Mouse (Mus musculus) stomach, postnatal 0 days (tissue): Measurements from ENCODE around the gene Zfp644. TPM values are rescaled to one million over a fixed set of nuclear protein-coding genes. Genes with fewer than 3 reads are reported as not detected.

Experiments used
- ATAC-seq: fragments of 200-750 bp; cut with Nextera tagmentation; 2 replicates; pipeline ENCODE4 v1.8.0; 2017; ENCODE audit not compliant: low FRiP score, low TSS enrichment
- DNase-seq: peaks from one replicate; pipeline ENCODE4 v3.0.0-alpha.2; 2016; ENCODE audit warnings: low spot score
- H3K27ac ChIP-seq: fragments of 300-500 bp; sonication (generic); replicated peaks from 2 replicates; pipeline ENCODE4 v1.5.1; 2014; ENCODE audit warnings: mild to moderate bottlenecking, control low read depth
- H3K27me3 ChIP-seq: fragments of 300-500 bp; sonication (generic); 2 replicates; pipeline ENCODE4 v1.6.1; 2014; ENCODE audit warnings: low read length; ENCODE audit not compliant: control insufficient read depth, insufficient read depth
- H3K36me3 ChIP-seq: fragments of 300-500 bp; sonication (generic); 2 replicates; pipeline ENCODE4 v1.6.1; 2014; ENCODE audit warnings: low read length, mixed read lengths; ENCODE audit not compliant: control insufficient read depth, insufficient read depth
- H3K4me1 ChIP-seq: fragments of 300-500 bp; sonication (generic); replicated peaks from 2 replicates; pipeline ENCODE4 v1.6.1; 2014; ENCODE audit warnings: antibody characterized with exemption; ENCODE audit not compliant: control insufficient read depth, insufficient read depth
- H3K4me2 ChIP-seq: fragments of 300-500 bp; sonication (generic); replicated peaks from 2 replicates; pipeline ENCODE4 v1.6.1; 2014; ENCODE audit warnings: low read depth, mild to moderate bottlenecking, control low read depth, moderate library complexity
- H3K4me3 ChIP-seq: fragments of 300-500 bp; sonication (generic); 2 replicates; pipeline ENCODE4 v1.5.1; 2014; ENCODE audit warnings: low read depth, low read length, control low read depth
- H3K9ac ChIP-seq: fragments of 300-500 bp; sonication (generic); 2 replicates; pipeline ENCODE4 v1.6.1; 2014; ENCODE audit warnings: mild to moderate bottlenecking, low read length, control low read depth, mixed read lengths
- H3K9me3 ChIP-seq: fragments of 300-500 bp; sonication (generic); 2 replicates; pipeline ENCODE4 v1.6.1; 2016; ENCODE audit warnings: low read length; ENCODE audit not compliant: control insufficient read depth
- CTCF ChIP-seq: IDR thresholded peaks from 2 replicates; pipeline ENCODE4 v1.5.1; 2016; ENCODE audit warnings: antibody characterized with exemption, low read depth, mild to moderate bottlenecking, moderate library complexity
- EP300 ChIP-seq: optimal IDR thresholded peaks from 2 replicates; pipeline ENCODE3; 2016; ENCODE audit warnings: antibody characterized with exemption
- WGBS: fragments of 180-500 bp; shearing (Covaris S2); extraction: QIAGEN DNeasy Blood & Tissue Kit; methylation state at CpG from one replicate; pipeline ENCODE4 v1.1.7; 2014; 5-methylcytosine and 5-hydroxymethylcytosine counted together
- polyA plus RNA-seq: library from polyadenylated mRNA; unstranded; fragments of >200 nt; fragmentation: Nextera tagmentation; extraction: Ambion mirVana; gene quantifications from 2 replicates; pipeline ENCODE4 v1.2.1, GENCODE M21; 2015

Zfp644 gene
- polyA plus RNA-seq, 1 experiment from 2014 or later, result 37.6 TPM

- Histone ChIP-seq H3K9me3 (no peaks in the 10 kb centered on the region), H3K36me3 (no peaks in the 10 kb centered on the region), H3K27me3 (no peaks in the 10 kb centered on the region), H3K27ac (no peak overlapping the region), H3K4me2 (no peak overlapping the region), H3K4me1 (peaks cover 2% of the 10 kb centered on the region), H3K9ac (no peak overlapping the region), H3K4me3 (no peak overlapping the region)
- DNase-seq (no peak), ATAC-seq (no peak)
- TF ChIP-seq CTCF (no peak), EP300 (no peak)
- 52% methylated on average over 12 of the region's 12 CpGs for WGBS
Measured at GRCm38 (mm10) chr5:106710611-106711010, 13.5 kb upstream of the Zfp644 start.

- WGBS, result 47% methylated on average over 2 of the region's 2 CpGs
- H3K9ac ChIP-seq, result no peak overlapping the region
- 0 out of 2 replicates have a peak overlapping the region, but pooled peaks have one; percentile 20 for H3K4me2 ChIP-seq
- no peaks in the 10 kb centered on the region for H3K27me3 ChIP-seq
- TF ChIP-seq CTCF (no peak), EP300 (no peak)
- H3K36me3 ChIP-seq, result no peaks in the 10 kb centered on the region
- peaks cover 2% of the 10 kb centered on the region for H3K4me1 ChIP-seq
- no peak overlapping the region for H3K4me3 ChIP-seq
- H3K27ac ChIP-seq, result no peak overlapping the region
- no peak for DNase-seq
- ATAC-seq, result no peak
- H3K9me3 ChIP-seq, result no peaks in the 10 kb centered on the region
Measured at GRCm38 (mm10) chr5:106710085-106710409, 13.0 kb upstream of the Zfp644 start.

GRCm38 (mm10) chr5:106709388-106710084 is 12.4 kb upstream of the Zfp644 start:
- 0 out of 2 replicates have a peak overlapping the region, but pooled peaks have one; percentile 20 for H3K4me2 ChIP-seq

GRCm38 (mm10) chr5:106706363-106706762 is 9.3 kb upstream of the Zfp644 start:
- WGBS, result 78% methylated on average over 3 of the region's 3 CpGs
- DNase-seq, result no peak
- H3K27ac ChIP-seq, result no peak overlapping the region
- no peak overlapping the region for H3K9ac ChIP-seq
- ATAC-seq, result no peak
- TF ChIP-seq CTCF (no peak), EP300 (no peak)
- H3K27me3 ChIP-seq, result no peaks in the 10 kb centered on the region
- no peaks in the 10 kb centered on the region for H3K36me3 ChIP-seq
- H3K9me3 ChIP-seq, result peaks cover 2% of the 10 kb centered on the region; the same call in 1 of the 2 replicates
- no peak overlapping the region for H3K4me2 ChIP-seq
- H3K4me3 ChIP-seq, result no peak overlapping the region
- no peaks in the 10 kb centered on the region; the same call in none of the 2 replicates for H3K4me1 ChIP-seq

More at GRCm38 (mm10) chr5:106709388-106710084, 12.4 kb upstream of the Zfp644 start:
- no peak for TF ChIP-seq EP300
- no peak for TF ChIP-seq CTCF
- WGBS, result 48% methylated on average over 11 of the region's 11 CpGs
- peak; percentile 73 for ATAC-seq
- Histone ChIP-seq H3K9me3 (no peaks in the 10 kb centered on the region), H3K4me1 (peaks cover 2% of the 10 kb centered on the region), H3K27me3 (no peaks in the 10 kb centered on the region), H3K27ac (no peak overlapping the region), H3K9ac (no peak overlapping the region), H3K4me3 (no peak overlapping the region), H3K36me3 (no peaks in the 10 kb centered on the region)
- peak; percentile 50 for DNase-seq

GRCm38 (mm10) chr5:106705162-106705561 is 8.1 kb upstream of the Zfp644 start:
- Histone ChIP-seq H3K4me1 (no peaks in the 10 kb centered on the region), H3K9ac (no peak overlapping the region), H3K27me3 (no peaks in the 10 kb centered on the region), H3K4me2 (no peak overlapping the region), H3K4me3 (no peak overlapping the region), H3K9me3 (peaks cover 2% of the 10 kb centered on the region; the same call in 1 of the 2 replicates), H3K27ac (no peak overlapping the region), H3K36me3 (no peaks in the 10 kb centered on the region)
- no peak for DNase-seq
- 46% methylated on average over 5 of the region's 5 CpGs for WGBS
- TF ChIP-seq CTCF (no peak), EP300 (no peak)
- no peak for ATAC-seq

GRCm38 (mm10) chr5:106695681-106696395 is 1.2 kb downstream of the Zfp644 start:
- H3K9ac ChIP-seq, result peak overlapping the region; percentile 95
- ATAC-seq, result peak; percentile 84
- DNase-seq, result peak; percentile 77
- under 1% methylated on average over 59 of the region's 63 CpGs for WGBS
- peak overlapping the region; percentile 71 for H3K4me2 ChIP-seq
- no peaks in the 10 kb centered on the region for H3K4me1 ChIP-seq
- no peaks in the 10 kb centered on the region for H3K9me3 ChIP-seq
- H3K4me3 ChIP-seq, result peak overlapping the region; percentile 79
- H3K36me3 ChIP-seq, result no peaks in the 10 kb centered on the region
- no peaks in the 10 kb centered on the region for H3K27me3 ChIP-seq
- peak overlapping the region; percentile 99 for H3K27ac ChIP-seq
- TF ChIP-seq CTCF (no peak), EP300 (peak; percentile 5)
